Mouse (Mus musculus) left cerebral cortex, adult 8-10 months (tissue): ENCODE data around the gene Calr3. TPM values are rescaled to one million over a fixed set of nuclear protein-coding genes. Genes with fewer than 3 reads are reported as not detected.
A peak's percentile ranks its signal among the peaks of the same experiment; 100 is the strongest.

Experiments
- DNase-seq, 2 experiments: peaks; one replicate each; pipeline ENCODE4 v3.0.0; 2022; ENCODE audit warnings: low spot score in 2 of 2
- total RNA-seq, 4 experiments: library from RNA; stranded (reverse); gene quantifications; 2 replicates each; pipeline ENCODE4 v1.2.4; 2022

Calr3 gene
- 1 to 10 TPM; 1.1 to 2.1 (median 1.3) TPM for total RNA-seq

GRCm38 (mm10) chr8:72443338-72443993 is at the start of gene Calr3, which contains the start of gene 1700030K09Rik:
Gene Calr3, minus strand, starts transcription at chr8:72443870.
Gene 1700030K09Rik, plus strand, starts transcription at chr8:72443880.
- DNase-seq = peak; percentile 95 to 98

GRCm38 (mm10) chr8:72493381-72493780 is 49.7 kb upstream of the Calr3 start:
- DNase-seq = no peak

- peak; percentile 98 to 99 for DNase-seq
Measured at GRCm38 (mm10) chr8:72492622-72493081, 49.0 kb upstream of the Calr3 start.

- peak in 1 of 2 experiments; percentile 42 for DNase-seq
Measured at GRCm38 (mm10) chr8:72491680-72492621, 48.3 kb upstream of the Calr3 start, which contains the start of gene Slc35e1. Gene Slc35e1, minus strand, starts transcription at chr8:72492614.

GRCm38 (mm10) chr8:72491017-72491416 is 47.3 kb upstream of the Calr3 start:
- no peak for DNase-seq

- DNase-seq = no peak
Measured at GRCm38 (mm10) chr8:72487014-72487413, 43.3 kb upstream of the Calr3 start.

- no peak for DNase-seq
Measured at GRCm38 (mm10) chr8:72485456-72486199, 42.0 kb upstream of the Calr3 start.

GRCm38 (mm10) chr8:72474826-72475546 is 31.3 kb upstream of the Calr3 start, which contains the start of gene Cherp:
Gene Cherp, minus strand, starts transcription at chr8:72475226.
- peak; percentile 91 to 98 for DNase-seq

- no peak for DNase-seq
Measured at GRCm38 (mm10) chr8:72470684-72471083, 27.0 kb upstream of the Calr3 start.

- no peak for DNase-seq
Measured at GRCm38 (mm10) chr8:72469984-72470383, 26.3 kb upstream of the Calr3 start.

- DNase-seq = no peak
Measured at GRCm38 (mm10) chr8:72469243-72469642, 25.6 kb upstream of the Calr3 start.

GRCm38 (mm10) chr8:72464211-72464610 is 20.5 kb upstream of the Calr3 start:
- no peak for DNase-seq

GRCm38 (mm10) chr8:72459881-72460533 is 16.3 kb upstream of the Calr3 start:
- DNase-seq = no peak

- DNase-seq = no peak
Measured at GRCm38 (mm10) chr8:72458457-72458856, 14.8 kb upstream of the Calr3 start.

- no peak for DNase-seq
Measured at GRCm38 (mm10) chr8:72457806-72458205, 14.1 kb upstream of the Calr3 start.

- DNase-seq = no peak
Measured at GRCm38 (mm10) chr8:72455317-72455716, 11.6 kb upstream of the Calr3 start.

- no peak for DNase-seq
Measured at GRCm38 (mm10) chr8:72453904-72454303, 10.2 kb upstream of the Calr3 start.

- DNase-seq = no peak
Measured at GRCm38 (mm10) chr8:72451516-72451915, 7.8 kb upstream of the Calr3 start.

GRCm38 (mm10) chr8:72445071-72445470 is 1.4 kb upstream of the Calr3 start:
- DNase-seq = no peak

- DNase-seq = no peak
Measured at GRCm38 (mm10) chr8:72443994-72444350, 302 bp upstream of the Calr3 start.
